Mouse (Mus musculus) heart, embryonic 10.5 days (tissue): ENCODE results near the gene Usp2. TPM values are rescaled to one million over a fixed set of nuclear protein-coding genes. Genes with fewer than 3 reads are reported as not detected.

ENCODE experiments used
- DNase-seq: peaks from one replicate; pipeline ENCODE4 v3.0.0-alpha.2; 2017; ENCODE audit warnings: low spot score
- H3K27ac ChIP-seq: fragments of 300-500 bp; sonication (generic); 2 replicates; pipeline ENCODE4 v1.5.1; 2016; ENCODE audit warnings: mild to moderate bottlenecking
- H3K27me3 ChIP-seq: fragments of 300-500 bp; sonication (generic); 2 replicates; pipeline ENCODE4 v1.6.1; 2016; ENCODE audit warnings: mild to moderate bottlenecking; ENCODE audit not compliant: poor library complexity, insufficient read depth, severe bottlenecking
- H3K36me3 ChIP-seq: fragments of 300-500 bp; sonication (generic); 2 replicates; pipeline ENCODE4 v1.6.1; 2016; ENCODE audit warnings: mild to moderate bottlenecking, moderate library complexity
- H3K4me1 ChIP-seq: fragments of 300-500 bp; sonication (generic); 2 replicates; pipeline ENCODE4 v1.6.1; 2016; ENCODE audit warnings: mild to moderate bottlenecking
- H3K4me3 ChIP-seq: fragments of 300-500 bp; sonication (generic); 2 replicates; pipeline ENCODE4 v1.5.1; 2016; ENCODE audit warnings: mild to moderate bottlenecking, moderate library complexity
- H3K9me3 ChIP-seq: fragments of 300-500 bp; sonication (generic); 2 replicates; pipeline ENCODE4 v1.6.1; 2016; ENCODE audit warnings: mild to moderate bottlenecking, moderate library complexity
- WGBS: fragments of 180-500 bp; shearing (Covaris S2); methylation state at CpG from one replicate; pipeline ENCODE4 v1.1.7; 2016; 5-methylcytosine and 5-hydroxymethylcytosine counted together
- polyA plus RNA-seq: library from polyadenylated mRNA; unstranded; fragments of >200 nt; fragmentation: Nextera tagmentation; extraction: Ambion mirVana; gene quantifications from 2 replicates; pipeline ENCODE4 v1.2.1, GENCODE M21; 2016

Gene Usp2
- polyA plus RNA-seq, 1 experiment from 2014 or later, result 36.1 TPM

DNA sequence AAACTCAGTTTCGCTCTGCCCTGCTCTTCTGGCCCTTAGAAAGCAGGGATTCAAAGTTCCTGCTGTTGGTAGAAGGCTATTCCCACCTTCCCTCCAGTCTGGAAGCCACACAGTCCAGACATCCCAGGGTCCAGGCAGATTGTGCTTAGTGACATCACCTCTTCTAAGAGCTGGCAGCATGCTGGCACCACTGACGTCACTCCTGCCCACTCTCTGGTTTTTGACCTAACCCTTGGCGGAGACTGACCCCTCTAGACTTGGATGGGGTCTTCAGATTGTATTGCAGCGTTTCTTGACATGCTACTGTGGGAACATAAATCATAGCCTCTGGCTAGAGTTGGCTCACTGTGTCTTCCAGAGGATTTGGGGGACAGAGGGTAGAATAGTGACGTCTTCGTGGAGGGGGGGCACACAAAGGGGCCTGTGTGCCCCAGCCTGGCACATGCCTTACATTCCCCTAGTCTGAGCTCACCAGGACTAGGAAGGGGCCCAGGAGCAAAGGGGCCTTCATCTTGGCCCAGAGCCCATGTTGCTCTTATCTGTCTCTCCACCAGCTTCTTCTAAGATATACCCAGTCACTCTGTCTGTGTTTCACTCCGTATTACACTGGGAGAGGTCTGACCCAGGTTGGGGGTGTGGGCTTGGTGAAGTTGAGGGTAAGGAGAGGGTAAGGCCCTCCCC is 69.0 kb downstream of the Usp2 start:
- H3K4me1 ChIP-seq, result peaks cover 64% of the 10 kb centered on the region
- 37% methylated on average over 7 of the region's 7 CpGs for WGBS
- H3K27me3 ChIP-seq, result peaks cover 58% of the 10 kb centered on the region
- peaks cover 43% of the 10 kb centered on the region for H3K36me3 ChIP-seq
- peak overlapping the region; percentile 91 for H3K27ac ChIP-seq
- DNase-seq, result no peak
- H3K9me3 ChIP-seq, result no peaks in the 10 kb centered on the region
- H3K4me3 ChIP-seq, result peak overlapping the region; percentile 83

DNA sequence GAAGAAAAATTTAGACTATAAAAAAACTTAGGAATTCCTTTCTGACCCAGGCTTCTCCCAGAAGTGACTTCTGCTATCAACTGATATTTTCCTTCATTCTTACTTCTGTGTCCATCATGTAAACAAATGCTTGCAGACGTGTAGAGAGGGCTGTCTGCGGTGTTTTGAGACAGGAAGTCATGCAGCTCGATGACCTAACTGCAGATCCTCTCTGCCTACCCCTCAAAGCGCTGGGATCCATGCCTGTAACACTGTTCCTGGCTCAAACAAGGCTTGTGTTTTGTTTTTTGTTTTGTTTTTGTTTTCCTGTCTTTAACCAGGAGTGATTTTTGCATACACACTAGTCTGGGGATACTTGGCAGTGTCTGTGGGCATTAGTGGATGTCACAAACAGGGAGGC is 71.0 kb downstream of the Usp2 start:
- Histone ChIP-seq H3K4me3 (no peak overlapping the region), H3K4me1 (peaks cover 57% of the 10 kb centered on the region), H3K27me3 (peaks cover 44% of the 10 kb centered on the region), H3K27ac (no peak overlapping the region), H3K36me3 (peaks cover 61% of the 10 kb centered on the region), H3K9me3 (no peaks in the 10 kb centered on the region)
- WGBS, result 65% methylated on average over 4 of the region's 4 CpGs
- DNase-seq, result no peak

GRCm38 (mm10) chr9:44141951-44142350 is 75.1 kb downstream of the Usp2 start:
- H3K9me3 ChIP-seq, result no peaks in the 10 kb centered on the region
- peaks cover 26% of the 10 kb centered on the region for H3K4me1 ChIP-seq
- DNase-seq, result no peak
- H3K27me3 ChIP-seq, result 0 out of 2 replicates have a peak, but pooled peaks cover 3% of the 10 kb centered on the region
- no peak overlapping the region for H3K27ac ChIP-seq
- peaks cover 86% of the 10 kb centered on the region for H3K36me3 ChIP-seq
- WGBS, result 64% methylated on average over 5 of the region's 5 CpGs
- H3K4me3 ChIP-seq, result no peak overlapping the region

GRCm38 (mm10) chr9:44143421-44143820 is 76.6 kb downstream of the Usp2 start:
- Histone ChIP-seq H3K27ac (no peak overlapping the region), H3K36me3 (peaks cover 75% of the 10 kb centered on the region), H3K4me3 (no peak overlapping the region), H3K9me3 (no peaks in the 10 kb centered on the region), H3K27me3 (no peaks in the 10 kb centered on the region), H3K4me1 (peaks cover 25% of the 10 kb centered on the region)
- no peak for DNase-seq
- WGBS, result 83% methylated on average over 5 of the region's 5 CpGs

DNA sequence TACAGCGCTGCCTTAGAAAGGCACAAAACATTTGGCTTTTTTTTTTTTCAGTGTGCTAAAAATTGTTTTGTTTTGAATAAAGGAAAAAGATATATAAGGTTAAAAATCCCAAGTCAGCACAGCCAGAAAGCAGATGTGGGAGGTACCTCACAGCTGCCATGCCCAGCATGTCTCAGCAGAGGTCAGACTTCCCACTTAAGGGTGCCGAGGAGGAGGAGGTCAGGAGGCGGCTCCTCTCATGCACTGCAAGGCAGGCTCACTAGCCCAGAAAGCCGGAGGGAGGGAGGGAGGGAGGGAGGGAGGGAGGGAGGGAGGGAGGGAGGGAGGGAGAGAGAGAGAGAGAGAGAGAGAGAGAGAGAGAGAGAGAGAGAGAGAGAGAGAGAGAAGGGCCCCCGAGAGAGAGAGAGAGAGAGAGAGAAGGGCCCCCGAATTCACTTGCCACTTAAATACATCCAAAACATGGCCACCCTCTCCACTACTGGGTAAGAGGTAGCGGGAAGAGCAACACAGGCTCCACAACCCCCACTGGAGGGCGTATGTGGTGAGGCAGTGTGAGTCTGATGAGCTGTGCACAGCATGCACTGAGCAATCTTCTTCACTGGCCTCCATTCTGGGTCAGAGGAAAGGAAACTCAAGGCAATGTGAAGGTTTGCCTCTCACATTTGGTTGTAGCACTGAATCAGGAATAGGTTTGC is 77.3 kb downstream of the Usp2 start:
- Histone ChIP-seq H3K27me3 (no peaks in the 10 kb centered on the region), H3K36me3 (peaks cover 75% of the 10 kb centered on the region), H3K9me3 (no peaks in the 10 kb centered on the region), H3K4me1 (peaks cover 20% of the 10 kb centered on the region), H3K4me3 (no peak overlapping the region), H3K27ac (no peak overlapping the region)
- DNase-seq, result no peak
- WGBS, result 35% methylated on average over 7 of the region's 8 CpGs

- no peaks in the 10 kb centered on the region for H3K27me3 ChIP-seq
- peaks cover 75% of the 10 kb centered on the region for H3K36me3 ChIP-seq
- no peaks in the 10 kb centered on the region for H3K9me3 ChIP-seq
- H3K27ac ChIP-seq, result no peak overlapping the region
- H3K4me3 ChIP-seq, result no peak overlapping the region
- DNase-seq, result no peak
- H3K4me1 ChIP-seq, result peaks cover 14% of the 10 kb centered on the region
These were observed 77.9 kb downstream of the Usp2 start for GRCm38 (mm10) chr9:44144718-44145060.

Other genes starting within 250 kb of the Usp2 start
- 0.15 and 1.1 TPM in 2 replicates for gene Thy1, start 23.6 kb upstream of the Usp2 start, polyA plus RNA-seq
- 0.21 TPM in 1 of 2 replicates, not detected in the other for gene Mfrp, start 34.7 kb downstream of the Usp2 start, polyA plus RNA-seq
- gene C1qtnf5, start 40.2 kb downstream of the Usp2 start, polyA plus RNA-seq, result 0.50 TPM in 1 of 2 replicates, not detected in the other
- 0.07 and 0.18 TPM in 2 replicates for gene Gm49380, start 46.5 kb downstream of the Usp2 start, polyA plus RNA-seq
- gene Rnf26, start 46.5 kb downstream of the Usp2 start, polyA plus RNA-seq, result 53.6 and 55.8 TPM in 2 replicates
- gene Mcam, start 67.4 kb downstream of the Usp2 start, polyA plus RNA-seq, result 34.6 and 67.0 TPM in 2 replicates
- gene Cbl, start 167.0 kb downstream of the Usp2 start, polyA plus RNA-seq, result 16.2 and 16.3 TPM in 2 replicates
- gene Ccdc153, start 173.7 kb downstream of the Usp2 start, polyA plus RNA-seq, result not detected in 2 replicates
- gene Pdzd3, start 184.4 kb downstream of the Usp2 start, polyA plus RNA-seq, result not detected in 2 replicates
- 3.1 and 4.7 TPM in 2 replicates for gene Nlrx1, start 201.6 kb downstream of the Usp2 start, polyA plus RNA-seq
- gene Abcg4, start 221.6 kb downstream of the Usp2 start, polyA plus RNA-seq, result 3.4 and 3.9 TPM in 2 replicates
- gene Hinfp, start 238.7 kb downstream of the Usp2 start, polyA plus RNA-seq, result 23.5 and 25.0 TPM in 2 replicates